Mouse (Mus musculus) T-cell, adult 66 days (primary cell): Measurements from ENCODE around the gene Mturn. TPM values are rescaled to one million over a fixed set of nuclear protein-coding genes. Genes with fewer than 3 reads are reported as not detected.

ENCODE experiments used
- total RNA-seq, 2 experiments: library from RNA; stranded (reverse); gene quantifications; 3 replicates in 1 of 2; 4 replicates in 1 of 2; pipeline ENCODE4 v1.2.4; 2023

The Mturn gene
- 10 to 100 TPM; 30.0 to 38.8 TPM for total RNA-seq

GRCm38 (mm10) chr6:54680891-54681745 lies at the start of gene Mturn:
Gene Mturn (plus strand): TSS chr6:54681624.

Other genes starting within 250 kb of the Mturn start
- gene Scrn1, start 115.1 kb upstream of the Mturn start, total RNA-seq, result under 1 TPM in 1 of 2 experiments, not detected in 1; 0.12 TPM
- 10 to 100 TPM; 10.7 to 12.9 TPM for gene Plekha8, start 86.5 kb upstream of the Mturn start, total RNA-seq
- gene Fkbp14, start 84.3 kb upstream of the Mturn start, total RNA-seq, result 1 to 10 TPM in 1 of 2 experiments, under 1 TPM in 1; 0.74 to 2.1 TPM
- gene Znrf2, start 135.3 kb downstream of the Mturn start, total RNA-seq, result 100 to 1,000 TPM; 113 to 119 TPM